Mouse (Mus musculus): ENCODE measurements at regions not wholly inside any gene's neighbourhood (a gene's known extent, or its start where the extent isn't known, plus 50 kb on each side); places are given as distances from the start of the nearest gene placed in this dataset.

- no peak for DNase-seq (ENCODE audit: low spot score in 2 of 2)
These were observed 350.2 kb downstream of the Ankrd50 start for GRCm38 (mm10) chr3:38134425-38134824.

- no peak for DNase-seq (ENCODE audit: low spot score in 2 of 2)
These were observed 352.8 kb downstream of the Ankrd50 start for GRCm38 (mm10) chr3:38131887-38132220.

- DNase-seq (ENCODE audit: low spot score in 2 of 2): no peak
These were observed 353.3 kb downstream of the Ankrd50 start for GRCm38 (mm10) chr3:38131176-38131886.

GRCm38 (mm10) chr3:38130088-38130487, 354.6 kb downstream of the Ankrd50 start:
- DNase-seq (ENCODE audit: low spot score in 2 of 2): no peak

- no peak for DNase-seq (ENCODE audit: low spot score in 2 of 2)
These were observed 355.5 kb downstream of the Ankrd50 start for GRCm38 (mm10) chr3:38129167-38129500.

DNA sequence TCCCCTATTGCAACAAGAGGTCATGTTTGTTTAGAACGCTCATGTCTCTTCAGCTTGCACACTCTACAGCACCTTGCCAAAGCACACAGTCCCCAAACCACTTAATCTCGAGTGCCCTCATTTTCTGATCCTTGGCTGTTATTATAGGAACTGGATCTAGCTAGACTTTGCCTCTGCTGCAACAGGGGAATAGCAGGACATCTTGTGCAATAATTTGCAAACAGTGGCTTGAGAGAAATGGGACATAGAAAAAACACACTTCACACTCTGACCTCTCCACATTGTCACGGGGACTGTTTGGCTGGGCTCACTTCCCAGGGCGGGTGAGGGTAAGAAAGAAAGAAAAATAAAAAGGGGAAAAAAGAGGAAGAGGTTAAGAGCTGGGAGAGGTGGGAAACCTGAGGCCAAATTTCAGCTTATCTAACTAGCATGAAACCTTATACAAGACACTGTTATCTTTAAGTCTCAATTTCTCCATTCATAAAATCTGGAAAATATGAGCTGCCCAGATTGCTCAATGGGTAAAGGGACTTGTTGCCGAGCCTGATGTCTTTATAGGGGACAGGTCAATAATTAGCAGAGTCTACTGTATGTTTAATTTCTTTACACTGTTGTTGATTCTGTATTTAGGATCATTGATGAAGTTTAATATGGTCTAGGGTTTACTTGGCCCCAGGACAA, 356.0 kb downstream of the Ankrd50 start:
- DNase-seq (ENCODE audit: low spot score in 2 of 2): no peak

DNA sequence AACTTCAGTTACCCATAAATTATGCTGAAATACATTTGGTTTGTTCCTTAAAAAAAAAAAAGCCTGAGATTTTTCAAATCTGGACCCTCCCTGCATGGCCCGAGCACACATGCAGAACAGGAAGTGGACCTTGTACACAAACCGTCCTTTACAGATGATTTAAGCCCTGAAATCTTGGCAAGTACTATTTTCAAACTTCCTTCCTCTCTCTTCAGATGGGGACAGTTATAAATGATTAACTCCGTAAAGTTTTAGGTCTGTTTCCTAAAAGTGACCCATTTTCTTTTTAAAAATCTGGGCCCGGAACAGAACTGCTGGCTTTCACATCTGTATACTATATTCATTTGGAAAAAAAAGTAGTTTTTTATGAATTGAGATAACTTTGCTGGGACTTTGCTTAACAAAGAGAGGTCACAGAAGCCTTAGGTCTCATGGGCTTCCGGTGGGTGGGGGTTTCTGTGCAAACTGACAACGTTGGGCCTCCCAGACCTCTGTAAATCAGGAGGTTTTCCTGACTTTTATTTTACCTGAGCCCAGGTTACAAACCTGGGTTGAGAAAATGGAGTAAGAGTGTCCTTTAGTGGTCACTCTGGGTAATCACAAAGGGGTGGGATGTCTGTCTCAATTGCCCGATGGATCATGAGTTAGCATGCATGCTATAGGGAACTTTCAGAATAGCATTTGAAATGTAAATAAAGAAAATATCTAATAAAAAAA, 368.4 kb downstream of the Ankrd50 start:
- no peak for DNase-seq (ENCODE audit: low spot score in 2 of 2)

- DNase-seq (ENCODE audit: low spot score in 2 of 2): no peak
These were observed 372.1 kb downstream of the Ankrd50 start for GRCm38 (mm10) chr3:38112568-38112967.

GRCm38 (mm10) chr3:38105022-38105857, 379.4 kb downstream of the Ankrd50 start:
- DNase-seq (ENCODE audit: low spot score in 2 of 2): no peak

DNA sequence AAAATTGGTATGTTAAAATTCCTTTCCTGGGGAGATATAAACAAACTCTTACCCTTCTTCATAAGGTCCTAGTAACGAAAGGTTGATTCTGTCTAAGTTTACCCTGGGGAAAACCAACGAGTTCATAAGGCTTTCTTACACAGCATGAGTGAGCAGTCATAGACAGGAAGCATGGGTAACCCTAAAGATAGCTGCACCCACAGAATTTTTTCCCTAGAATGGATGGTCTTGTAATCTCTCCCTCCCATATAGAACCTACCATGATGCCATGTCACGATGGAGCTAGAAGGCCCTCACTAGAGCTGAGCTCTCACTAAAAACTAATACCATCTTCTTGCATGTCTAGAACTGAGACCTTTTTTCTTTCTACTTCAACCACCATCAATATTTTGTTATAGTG, 380.1 kb upstream of the Gm5148 start:
- no peak for DNase-seq (ENCODE audit: low spot score in 2 of 2)

- DNase-seq (ENCODE audit: low spot score in 2 of 2): no peak
These were observed 378.7 kb upstream of the Gm5148 start for GRCm38 (mm10) chr3:38102985-38103384.

- no peak for DNase-seq (ENCODE audit: low spot score in 2 of 2)
These were observed 377.9 kb upstream of the Gm5148 start for GRCm38 (mm10) chr3:38102181-38102580.

GRCm38 (mm10) chr3:38094370-38094979, 370.2 kb upstream of the Gm5148 start:
- no peak for DNase-seq (ENCODE audit: low spot score in 2 of 2)

GRCm38 (mm10) chr3:38084548-38084947, 360.3 kb upstream of the Gm5148 start:
- DNase-seq (ENCODE audit: low spot score in 2 of 2): peak in 1 of 2 experiments; percentile 18

DNA sequence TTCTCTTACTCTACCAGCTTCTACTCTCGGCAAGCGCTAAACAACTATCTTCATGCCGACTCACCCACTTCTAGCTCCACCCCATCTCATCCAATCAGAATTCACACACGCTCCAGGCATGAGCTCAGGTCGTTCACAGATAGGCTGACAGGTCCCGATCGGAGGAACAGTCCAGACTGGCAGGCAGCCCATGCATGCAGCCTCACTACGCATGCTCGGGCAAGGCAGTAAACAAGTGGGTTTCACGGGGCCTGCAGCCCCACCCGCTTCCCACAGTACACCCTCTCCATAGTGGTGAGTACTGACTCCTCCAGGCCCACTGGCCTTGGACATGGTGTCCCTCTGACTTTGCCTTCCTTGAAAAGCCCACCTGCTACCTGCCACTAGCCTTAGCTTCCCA, 358.1 kb upstream of the Gm5148 start:
- no peak for DNase-seq (ENCODE audit: low spot score in 2 of 2)

GRCm38 (mm10) chr3:38076835-38077234, 352.5 kb upstream of the Gm5148 start:
- DNase-seq (ENCODE audit: low spot score in 2 of 2): no peak

DNA sequence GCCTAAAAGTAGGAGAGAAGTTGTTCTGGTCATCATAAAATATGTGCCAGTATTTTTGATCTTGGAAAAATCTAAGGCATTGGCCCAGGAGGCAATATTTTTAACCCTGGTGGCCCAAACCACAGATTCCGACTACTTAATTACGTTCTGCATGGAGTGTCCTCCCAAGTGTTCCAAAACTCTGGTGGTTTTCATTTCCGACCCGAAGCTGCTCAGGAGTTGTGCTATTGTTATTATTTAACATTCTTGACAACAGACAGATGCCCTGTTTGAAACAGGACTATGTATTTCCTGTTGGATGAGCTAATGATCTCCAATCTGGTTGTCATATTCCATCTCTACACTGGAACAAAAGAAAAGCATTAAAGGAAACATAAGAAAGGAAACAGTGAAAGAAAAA, 349.7 kb upstream of the Gm5148 start:
- DNase-seq (ENCODE audit: low spot score in 2 of 2): no peak

GRCm38 (mm10) chr3:38055627-38056026, 331.3 kb upstream of the Gm5148 start:
- DNase-seq (ENCODE audit: low spot score in 2 of 2): no peak

- peak in 1 of 2 experiments; percentile 28 for DNase-seq (ENCODE audit: low spot score in 2 of 2)
These were observed 328.7 kb upstream of the Gm5148 start for GRCm38 (mm10) chr3:38052941-38053340.

- no peak for DNase-seq (ENCODE audit: low spot score in 2 of 2)
These were observed 327.5 kb upstream of the Gm5148 start for GRCm38 (mm10) chr3:38051748-38052147.

GRCm38 (mm10) chr3:38050856-38051255, 326.6 kb upstream of the Gm5148 start:
- DNase-seq (ENCODE audit: low spot score in 2 of 2): no peak
